Mouse (Mus musculus) c-Kit-positive CD71-negative TER-119-negative erythroid progenitor cells, embryonic 14.5 days (primary cell): ENCODE data around the gene Aldh16a1.

Experiments
- DNase-seq: peaks from one replicate; pipeline ENCODE4 v3.0.0-alpha.2; 2013; ENCODE audit warnings: low read depth

The Aldh16a1 gene

GRCm38 (mm10) chr7:45154096-45154992, at the start of gene Aldh16a1, which contains the start of gene Pih1d1:
TSS of gene Aldh16a1 (minus strand) at chr7:45154584.
TSS of gene Pih1d1 (plus strand) at chr7:45154303.
- peak; percentile 95 for DNase-seq

DNA sequence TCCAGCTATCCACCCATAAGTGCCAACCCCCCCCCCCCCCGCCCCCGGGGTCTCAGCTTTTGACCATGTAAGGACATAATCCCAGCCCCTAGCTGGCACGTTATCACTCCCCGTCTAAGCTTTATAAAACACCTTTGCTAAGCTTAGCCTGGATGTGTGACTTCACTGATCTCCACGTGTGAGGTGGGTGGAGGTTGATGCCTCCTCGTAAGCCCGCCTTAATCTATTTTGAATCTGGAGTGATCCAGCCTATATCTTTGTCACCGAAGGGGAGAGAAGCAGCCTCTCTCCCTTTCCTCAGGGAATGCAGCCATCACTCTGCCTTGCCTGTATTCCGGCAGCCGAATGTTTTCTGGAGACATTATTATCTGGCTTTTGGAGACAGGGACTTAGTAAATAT, 48.3 kb upstream of the Aldh16a1 start:
- no peak for DNase-seq

- no peak for DNase-seq
Measured at GRCm38 (mm10) chr7:45198961-45199360, 44.6 kb upstream of the Aldh16a1 start.

GRCm38 (mm10) chr7:45198435-45198834, 44.1 kb upstream of the Aldh16a1 start:
- no peak for DNase-seq

GRCm38 (mm10) chr7:45196994-45197393, 42.6 kb upstream of the Aldh16a1 start:
- DNase-seq, result no peak

DNA sequence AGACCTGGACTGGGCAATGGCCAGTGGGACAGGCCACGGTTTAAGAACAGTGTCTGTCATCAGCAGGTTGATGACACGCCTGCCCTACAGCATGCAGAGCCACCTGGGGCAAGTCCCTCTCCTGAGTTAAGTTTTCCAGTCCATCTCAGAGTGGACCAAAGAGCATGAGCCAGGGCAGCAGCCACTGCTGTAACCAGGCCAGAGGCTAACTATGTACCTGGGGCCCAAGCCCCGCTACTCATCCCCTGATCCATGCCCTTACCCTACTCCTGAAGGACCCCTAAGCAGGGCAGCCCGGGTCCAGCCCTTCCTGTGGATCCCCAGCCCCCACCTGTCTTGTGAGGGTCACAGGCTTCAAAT, 41.8 kb upstream of the Aldh16a1 start:
- no peak for DNase-seq

GRCm38 (mm10) chr7:45195341-45196175, 41.2 kb upstream of the Aldh16a1 start:
- DNase-seq, result no peak

GRCm38 (mm10) chr7:45193871-45194785, 39.7 kb upstream of the Aldh16a1 start:
- DNase-seq, result no peak

DNA sequence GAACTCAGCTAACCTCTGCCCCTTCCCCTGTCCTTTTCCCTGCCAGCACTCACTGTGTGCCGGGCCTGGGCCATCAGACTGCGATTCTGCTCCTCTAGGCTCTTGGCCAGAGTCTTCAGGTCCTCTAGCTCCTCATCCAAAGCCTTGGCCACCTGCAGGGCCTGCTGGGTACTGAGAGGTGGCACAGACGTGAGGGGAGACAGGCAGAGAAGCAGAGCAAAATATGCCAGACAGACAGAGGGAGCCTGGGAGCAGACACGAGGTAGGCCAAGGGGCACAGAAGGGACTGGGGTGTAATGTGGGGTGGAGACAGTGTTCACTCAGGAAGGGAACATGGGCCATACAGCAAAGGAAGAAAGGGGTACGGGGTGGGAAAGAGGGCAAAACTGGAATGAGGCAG, 39.0 kb upstream of the Aldh16a1 start:
- DNase-seq, result no peak

DNA sequence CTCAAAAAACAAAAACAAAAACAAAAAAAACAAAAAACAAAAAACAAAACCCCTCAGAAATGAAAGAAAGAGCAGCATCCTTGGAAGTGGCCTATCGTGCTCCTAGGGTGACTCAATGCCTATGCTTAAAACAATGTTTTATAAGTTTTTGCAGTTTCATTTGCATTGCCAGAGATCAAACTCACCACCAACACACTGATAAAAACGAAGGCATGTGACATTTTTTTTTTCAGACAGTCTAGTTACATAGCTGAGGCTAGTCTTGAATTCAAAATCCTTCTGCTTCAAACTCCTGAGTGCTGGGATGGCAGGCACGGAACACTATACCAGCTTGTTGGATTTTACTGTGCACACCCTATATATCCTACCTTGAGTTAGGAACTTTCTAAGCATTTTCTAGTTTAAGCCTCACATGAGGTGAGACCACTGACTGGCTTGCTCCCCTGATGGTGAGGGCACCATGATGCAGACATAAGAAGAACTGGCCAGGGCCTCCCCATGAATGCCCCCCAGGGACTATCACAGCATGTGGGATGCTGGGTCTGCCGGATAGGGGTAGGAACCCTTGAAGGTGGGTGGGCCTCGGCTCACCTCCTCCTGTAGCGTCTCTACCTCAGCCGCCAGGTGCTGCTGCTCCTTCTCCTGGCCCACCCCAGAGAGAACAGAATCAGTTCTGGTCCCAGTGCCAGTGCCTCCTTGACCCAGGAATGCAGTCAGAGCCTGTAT, 38.4 kb upstream of the Aldh16a1 start:
- DNase-seq, result no peak

DNA sequence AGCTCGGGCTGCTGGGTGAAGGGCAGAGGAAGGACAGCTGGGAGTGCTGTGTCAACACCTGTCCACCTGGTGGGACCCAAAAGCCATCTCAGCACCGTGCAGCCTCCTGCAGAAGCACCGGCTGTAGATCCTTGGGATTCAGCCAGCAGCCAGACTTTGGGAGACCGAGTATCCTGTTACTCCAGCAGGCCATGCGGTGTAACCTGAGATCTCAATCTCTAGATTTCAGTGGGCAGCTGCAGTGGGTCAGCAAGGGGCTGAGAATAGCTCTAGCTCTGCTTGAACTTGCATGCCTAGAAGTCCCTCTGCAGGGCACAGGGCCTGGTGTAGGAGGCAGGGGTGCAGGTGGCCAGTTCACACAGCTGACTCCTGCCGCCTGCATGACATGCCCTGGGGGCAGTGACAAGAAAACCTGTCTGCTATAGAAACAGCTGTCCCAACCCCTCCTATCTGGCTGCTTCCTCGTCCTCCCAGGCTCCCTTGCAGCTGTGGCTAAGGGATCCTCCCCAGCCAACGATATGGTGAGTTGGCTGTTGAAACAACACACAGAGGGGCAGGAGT, 37.5 kb upstream of the Aldh16a1 start:
- DNase-seq, result no peak

- no peak for DNase-seq
Measured at GRCm38 (mm10) chr7:45191161-45191560, 36.8 kb upstream of the Aldh16a1 start.

DNA sequence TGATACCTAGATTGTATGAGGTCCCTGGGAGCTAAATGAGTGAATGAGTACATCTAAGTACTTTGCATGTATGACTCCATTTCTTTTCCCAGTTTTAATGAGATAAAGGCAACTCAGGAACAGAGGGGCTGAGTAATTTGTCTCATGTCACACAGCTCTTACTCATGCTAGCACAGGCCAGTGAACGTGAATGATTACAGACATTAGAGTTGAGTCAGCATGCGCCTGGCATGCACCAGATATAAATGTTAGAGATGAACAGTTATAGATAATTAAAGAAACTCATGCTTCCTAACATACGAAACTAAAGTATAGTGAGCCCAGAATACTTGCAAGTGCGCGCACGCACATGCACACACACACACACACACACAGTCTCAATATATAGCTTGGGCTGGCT, 35.8 kb upstream of the Aldh16a1 start:
- no peak for DNase-seq

- DNase-seq, result no peak
Measured at GRCm38 (mm10) chr7:45189600-45189999, 35.2 kb upstream of the Aldh16a1 start.

- DNase-seq, result no peak
Measured at GRCm38 (mm10) chr7:45185921-45186320, 31.5 kb upstream of the Aldh16a1 start.

GRCm38 (mm10) chr7:45183672-45184071, 29.3 kb upstream of the Aldh16a1 start:
- DNase-seq, result no peak

GRCm38 (mm10) chr7:45182606-45183005, 28.2 kb upstream of the Aldh16a1 start:
- DNase-seq, result no peak

DNA sequence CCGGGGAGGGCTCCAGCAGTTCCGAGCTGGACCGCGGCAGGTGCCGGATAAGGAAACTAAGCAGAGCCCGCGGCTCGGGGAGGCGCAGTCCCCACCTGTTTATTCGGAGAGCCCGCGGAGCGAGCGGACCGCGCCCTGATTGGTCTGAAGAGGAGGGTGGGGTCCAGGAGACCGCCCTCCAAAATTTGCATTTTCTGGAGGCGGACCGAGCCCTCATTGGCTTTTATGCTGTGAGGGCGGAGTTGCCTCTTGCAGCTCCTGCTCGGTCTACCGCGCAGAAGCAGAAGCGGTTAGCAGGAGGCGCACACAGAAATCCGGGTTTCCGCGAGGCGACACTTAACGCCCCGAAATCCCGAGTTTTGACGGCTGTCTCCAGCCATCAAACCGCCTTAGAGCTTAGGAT, 27.8 kb upstream of the Aldh16a1 start:
- peak; percentile 89 for DNase-seq

GRCm38 (mm10) chr7:45181540-45181939, 27.2 kb upstream of the Aldh16a1 start:
- no peak for DNase-seq

DNA sequence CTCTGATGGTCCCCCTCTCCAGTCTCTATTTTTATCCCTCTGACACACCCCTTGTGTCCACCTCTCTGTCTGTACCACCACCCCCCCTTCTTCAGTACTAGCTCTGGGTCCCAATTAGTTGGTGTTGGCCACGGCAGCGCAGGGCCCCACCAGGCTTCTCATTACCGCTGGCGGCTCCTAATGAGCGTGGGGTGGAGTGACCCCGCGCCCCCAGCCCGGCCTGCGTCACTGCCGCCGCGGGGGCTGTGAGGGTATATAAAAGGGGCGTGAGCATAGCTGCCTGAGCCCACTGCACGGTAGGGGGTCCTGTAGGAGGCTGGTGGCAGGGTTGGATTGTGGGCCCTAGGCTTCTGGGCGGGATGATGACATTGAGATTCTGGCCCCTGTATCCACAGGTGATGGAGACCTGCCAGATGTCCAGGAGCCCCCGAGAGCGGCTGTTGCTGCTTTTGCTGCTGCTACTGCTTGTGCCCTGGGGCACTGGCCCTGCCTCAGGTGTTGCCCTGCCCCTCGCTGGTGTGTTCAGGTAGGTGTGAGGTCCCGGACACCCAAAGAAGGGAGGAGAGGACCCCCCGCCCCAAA, 26.6 kb upstream of the Aldh16a1 start, which contains the start of gene Pth2:
Pth2 (plus strand) TSS at position 100 of the 582 bp plus-strand sequence.
- no peak for DNase-seq
